Mouse (Mus musculus): ENCODE results near the gene Zfp953.

DNA sequence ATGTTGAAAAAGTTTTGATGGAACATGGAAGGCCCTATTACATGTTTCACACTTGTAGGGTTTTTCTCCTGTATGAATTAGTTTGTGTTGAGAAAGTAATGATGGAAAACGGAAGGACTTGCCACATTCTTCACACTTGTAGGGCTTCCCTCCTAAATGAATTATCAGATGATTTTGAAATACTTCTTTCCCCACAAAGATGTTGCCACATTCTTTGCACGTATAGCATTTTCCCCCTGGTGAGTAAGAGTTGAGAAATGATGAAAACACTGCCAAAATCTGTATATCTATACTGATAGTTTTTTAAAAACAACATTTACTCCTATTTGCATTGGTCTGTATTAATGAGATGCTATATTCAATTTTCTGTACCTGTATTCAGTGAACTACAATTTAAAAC lies 17.0 kb downstream of the Zfp953 start:
- no peak for TF ChIP-seq CTCF (conservative IDR thresholded peaks at IDR 0.05; ENCODE audit: insufficient read depth, insufficient read length, low read depth, low read length)
- TF ChIP-seq POLR2A (IDR thresholded peaks at IDR 0.05; ENCODE audit: low read depth, low read length) = no peak

Data from kidney, adult 2 months (tissue).